Mouse (Mus musculus): ENCODE measurements around the gene Olfr1009. TPM values are rescaled to one million over a fixed set of nuclear protein-coding genes. Genes with fewer than 3 reads are reported as not detected.
A peak's percentile ranks its signal among the peaks of the same experiment; 100 is the strongest.
"Not testable (repeated sequence)": the region's sequence is repeated elsewhere in the genome, so short reads cannot be mapped to it uniquely, and the experiment has no call there.

Olfr1009 gene
- not detected for total RNA-seq (2021)

DNA sequence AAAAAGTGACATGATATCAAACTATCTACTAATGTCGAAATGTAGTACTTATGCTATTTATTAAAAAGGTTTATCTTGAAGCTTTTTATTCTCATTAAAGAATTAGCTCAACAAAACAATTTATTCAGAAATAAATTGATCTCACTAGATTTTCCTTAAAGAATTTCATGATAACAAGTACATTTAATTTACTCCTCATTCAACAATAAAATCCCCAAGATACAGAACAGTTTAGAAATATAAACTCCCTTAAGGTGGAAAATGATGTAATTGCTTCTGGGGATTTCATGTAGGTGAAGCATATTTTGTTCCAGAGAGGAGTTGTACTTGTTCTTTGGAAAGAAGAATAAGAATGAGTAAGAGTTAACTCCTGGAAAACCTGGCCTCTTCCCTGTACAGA lies at the start of gene Olfr1009:
Gene Olfr1009, plus strand, starts transcription at position 301 of the 400 bp plus-strand sequence.
- no peak for DNase-seq (ENCODE audit: low spot score in 2 of 2)
- intact Hi-C loops (cut with DNase I) = no loop called here

DNA sequence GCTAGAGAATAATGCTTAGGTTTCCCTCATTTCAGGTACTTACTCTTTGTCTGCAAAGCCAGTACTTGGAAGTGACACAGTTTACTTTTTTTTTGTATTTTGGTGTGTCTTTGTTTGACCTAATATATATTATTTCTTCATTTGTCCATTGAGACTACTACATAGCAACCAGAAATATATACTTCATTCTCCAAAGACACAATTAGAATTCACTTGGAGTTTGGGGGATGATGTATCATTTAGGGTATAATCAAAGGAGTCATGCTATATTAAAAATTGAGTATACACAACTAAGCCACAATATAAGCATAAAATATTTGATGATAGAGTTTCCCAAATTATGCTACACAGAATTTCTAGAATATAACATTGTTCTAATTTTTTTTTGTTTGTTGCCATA lies 36.6 kb upstream of the Olfr1009 start, which contains the start of gene Olfr1006:
Gene Olfr1006, minus strand, starts transcription at position 101 of the 400 bp plus-strand sequence.
- DNase-seq (ENCODE audit: low spot score in 2 of 2) = no peak
- intact Hi-C loops (cut with DNase I) = no loop called here

DNA sequence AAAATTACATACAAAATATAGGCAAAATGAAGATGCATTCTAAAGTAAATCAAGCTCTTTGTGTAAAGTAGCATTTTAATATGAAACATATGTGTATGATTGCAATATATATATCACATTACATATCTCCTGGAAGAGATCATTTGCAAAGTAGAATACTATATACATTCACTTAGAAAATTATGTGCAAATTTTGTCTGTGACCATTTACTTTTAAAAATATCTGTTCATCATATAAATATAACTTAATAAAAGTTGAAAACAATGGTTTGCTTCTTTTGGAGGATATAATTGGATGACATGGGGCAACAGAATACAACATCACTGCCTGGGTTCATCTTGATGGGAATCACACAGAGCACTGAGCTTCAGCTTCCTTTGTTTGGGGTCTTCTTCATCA lies 26.1 kb upstream of the Olfr1009 start, which contains the start of gene Olfr1008:
Gene Olfr1008, plus strand, starts transcription at position 301 of the 400 bp plus-strand sequence.
- intact Hi-C loops (cut with DNase I) = no loop called here
- DNase-seq (ENCODE audit: low spot score in 2 of 2) = no peak

- DNase-seq (ENCODE audit: low spot score in 2 of 2); intact Hi-C loops (cut with DNase I): not testable (repeated sequence)
Measured at GRCm38 (mm10) chr2:85710680-85711079, 4.5 kb upstream of the Olfr1009 start.

DNA sequence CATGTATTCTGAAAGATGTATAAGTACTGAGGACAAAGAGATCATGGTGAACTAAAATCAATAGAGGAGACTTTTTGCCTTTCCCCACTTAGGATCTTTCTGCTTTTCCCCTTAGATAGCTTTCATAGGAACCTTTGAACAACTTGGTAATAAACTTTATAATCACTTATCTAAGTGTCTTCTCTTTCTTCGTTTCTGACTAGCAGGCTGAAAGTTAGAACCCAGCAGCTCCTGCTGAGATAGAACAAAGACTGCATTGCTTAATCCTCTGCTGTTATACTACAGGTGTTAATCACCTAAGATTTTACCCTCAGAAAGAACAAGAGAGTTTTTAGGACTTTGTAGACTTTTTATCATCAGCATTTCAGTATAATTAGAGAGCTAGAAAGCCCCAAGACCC lies 4.1 kb upstream of the Olfr1009 start:
- no peak for DNase-seq (ENCODE audit: low spot score in 2 of 2)
- intact Hi-C loops (cut with DNase I) = no loop called here

DNA sequence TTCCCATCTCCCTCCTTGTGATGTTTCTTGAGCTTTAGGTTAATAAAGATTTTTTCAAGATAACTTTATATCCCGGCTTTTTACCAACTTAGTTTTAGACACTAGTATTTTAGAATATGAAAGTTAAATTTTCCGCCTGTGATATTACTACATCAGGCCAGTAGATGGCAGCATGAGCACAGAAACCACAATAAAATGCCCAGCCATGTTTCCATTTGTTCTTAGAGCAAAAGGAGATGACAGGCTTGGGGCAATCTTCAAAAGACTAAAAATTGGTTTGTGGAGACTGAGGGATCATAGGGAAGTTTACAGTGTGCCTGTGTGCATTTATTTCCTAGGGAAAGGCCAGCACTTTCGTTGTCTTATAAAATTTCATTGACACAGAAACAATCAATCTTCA lies 10.6 kb downstream of the Olfr1009 start:
- peak; percentile 34 to 45 for DNase-seq (ENCODE audit: low spot score in 2 of 2)
- intact Hi-C loops (cut with DNase I) = loop anchor here (2.0 to 5.0 kb wide), 2 partner anchors 603 to 739 kb away; no protein-coding TSS in a partner anchor

- intact Hi-C loops (cut with DNase I) = no loop called here
- DNase-seq (ENCODE audit: low spot score in 2 of 2) = no peak
Measured at GRCm38 (mm10) chr2:85753822-85754221, 38.6 kb downstream of the Olfr1009 start.

GRCm38 (mm10) chr2:85762666-85763065 lies 47.4 kb downstream of the Olfr1009 start, which contains the start of gene Olfr1012:
Gene Olfr1012 (minus strand): TSS chr2:85762766.
- DNase-seq (ENCODE audit: low spot score in 2 of 2) = no peak
- intact Hi-C loops (cut with DNase I) = no loop called here

GRCm38 (mm10) chr2:85766798-85767197 lies 51.6 kb downstream of the Olfr1009 start, which contains the start of gene Olfr1013:
Gene Olfr1013 (plus strand): TSS chr2:85767098.
- intact Hi-C loops (cut with DNase I) = no loop called here
- no peak for DNase-seq (ENCODE audit: low spot score in 2 of 2)

DNA sequence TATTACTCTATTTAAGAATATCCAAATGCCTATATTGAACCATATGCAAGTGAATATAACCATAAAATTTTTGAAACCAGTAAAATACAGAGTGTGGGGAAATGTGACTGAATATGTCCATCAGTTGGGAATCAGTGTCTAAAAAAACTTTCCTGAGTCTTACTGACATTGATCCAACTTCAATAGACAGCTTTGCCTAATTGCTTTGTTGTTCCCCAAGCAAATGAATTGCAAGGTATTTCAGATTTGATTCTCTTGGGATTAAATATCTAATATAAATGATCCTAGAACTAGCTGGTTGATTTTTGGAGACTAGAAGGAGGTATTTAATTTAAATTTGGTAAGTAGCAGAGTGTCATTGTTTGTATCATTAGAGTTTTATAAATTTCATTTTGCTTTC lies 57.2 kb downstream of the Olfr1009 start, which contains the start of gene Olfr1014:
Gene Olfr1014, plus strand, starts transcription at position 301 of the 400 bp plus-strand sequence.
- intact Hi-C loops (cut with DNase I) = no loop called here
- no peak for DNase-seq (ENCODE audit: low spot score in 2 of 2)

Other genes with a start within 250 kb of the Olfr1009 start
- under 1 TPM in 1 of 2 experiments, not detected in 1; 0.30 TPM for gene 4833423E24Rik, start 196.4 kb upstream of the Olfr1009 start, total RNA-seq (2021)
- gene Olfr996, start 136.2 kb upstream of the Olfr1009 start, total RNA-seq (2021) = not detected
- not detected for gene Olfr998, start 126.5 kb upstream of the Olfr1009 start, total RNA-seq (2021)
- gene Olfr1000, start 103.5 kb upstream of the Olfr1009 start, total RNA-seq (2021) = not detected
- not detected for gene Olfr1002, start 64.7 kb upstream of the Olfr1009 start, total RNA-seq (2021)
- not detected for gene Olfr154, start 51.0 kb upstream of the Olfr1009 start, total RNA-seq (2021)
- gene Olfr1006, start 36.7 kb upstream of the Olfr1009 start, total RNA-seq (2021) = not detected
- gene Olfr1008, start 26.0 kb upstream of the Olfr1009 start, total RNA-seq (2021) = not detected
- gene Olfr1012, start 47.3 kb downstream of the Olfr1009 start, total RNA-seq (2021) = not detected
- gene Olfr1013, start 51.7 kb downstream of the Olfr1009 start, total RNA-seq (2021) = not detected
- not detected for gene Olfr1014, start 57.3 kb downstream of the Olfr1009 start, total RNA-seq (2021)
- not detected for gene Olfr1015, start 66.6 kb downstream of the Olfr1009 start, total RNA-seq (2021)
- not detected for gene Olfr1016, start 87.1 kb downstream of the Olfr1009 start, total RNA-seq (2021)
- gene Olfr1018, start 103.1 kb downstream of the Olfr1009 start, total RNA-seq (2021) = not detected
- gene Olfr1019, start 130.1 kb downstream of the Olfr1009 start, total RNA-seq (2021) = not detected
- gene Olfr1020, start 131.6 kb downstream of the Olfr1009 start, total RNA-seq (2021) = not detected
- gene Olfr1022, start 153.2 kb downstream of the Olfr1009 start, total RNA-seq (2021) = not detected
- gene Olfr1023, start 170.2 kb downstream of the Olfr1009 start, total RNA-seq (2021) = not detected
- gene Olfr1024, start 189.6 kb downstream of the Olfr1009 start, total RNA-seq (2021) = not detected
- gene Olfr1025-ps1, start 199.8 kb downstream of the Olfr1009 start, total RNA-seq (2021) = not detected
- gene Olfr1026, start 206.1 kb downstream of the Olfr1009 start, total RNA-seq (2021) = not detected
- gene Olfr1028, start 235.0 kb downstream of the Olfr1009 start, total RNA-seq (2021) = not detected

Data from left cerebral cortex, postnatal 25 days (tissue).